Mouse (Mus musculus) midbrain, postnatal 0 days (tissue): Measurements from ENCODE around the gene Cfl2. TPM values are rescaled to one million over a fixed set of nuclear protein-coding genes. Genes with fewer than 3 reads are reported as not detected.
"Not testable (repeated sequence)": the region's sequence is repeated elsewhere in the genome, so short reads cannot be mapped to it uniquely, and the experiment has no call there.

ENCODE experiments used
- ATAC-seq: fragments of 200-750 bp; cut with Nextera tagmentation; 2 replicates; pipeline ENCODE4 v1.8.0; 2017; ENCODE audit warnings: moderate number of reproducible peaks, mild to moderate bottlenecking, moderate TSS enrichment, moderate library complexity; ENCODE audit not compliant: low FRiP score
- DNase-seq: peaks from one replicate; pipeline ENCODE4 v3.0.0-alpha.2; 2015; ENCODE audit warnings: low spot score
- H3K27ac ChIP-seq: fragments of 300-500 bp; sonication (generic); 2 replicates; pipeline ENCODE4 v1.5.1; 2014; ENCODE audit warnings: low read depth, mild to moderate bottlenecking, low read length, mixed read lengths
- H3K27me3 ChIP-seq: fragments of 300-500 bp; sonication (generic); 2 replicates; pipeline ENCODE4 v1.6.1; 2014; ENCODE audit warnings: low read length, control low read depth, mixed read lengths; ENCODE audit not compliant: insufficient read depth
- H3K36me3 ChIP-seq: fragments of 300-500 bp; sonication (generic); 2 replicates; pipeline ENCODE4 v1.6.1; 2014; ENCODE audit warnings: low read length, control low read depth, mixed read lengths; ENCODE audit not compliant: insufficient read depth
- H3K4me1 ChIP-seq: fragments of 300-500 bp; sonication (generic); 2 replicates; pipeline ENCODE4 v1.6.1; 2014; ENCODE audit warnings: mild to moderate bottlenecking, control low read depth, antibody characterized with exemption, low read length, mixed read lengths; ENCODE audit not compliant: insufficient read depth
- H3K4me2 ChIP-seq: fragments of 300-500 bp; sonication (generic); 2 replicates; pipeline ENCODE4 v1.6.1; 2014; ENCODE audit warnings: low read depth, mild to moderate bottlenecking, low read length, mixed read lengths; ENCODE audit not compliant: poor library complexity, severe bottlenecking
- H3K4me3 ChIP-seq: fragments of 300-500 bp; sonication (generic); 2 replicates; pipeline ENCODE4 v1.5.1; 2014; ENCODE audit warnings: low read depth, mild to moderate bottlenecking, low read length, moderate library complexity
- H3K9ac ChIP-seq: fragments of 300-500 bp; sonication (generic); replicated peaks from 2 replicates; pipeline ENCODE4 v1.6.1; 2014; ENCODE audit warnings: mild to moderate bottlenecking, low read length, moderate library complexity, mixed read lengths; ENCODE audit not compliant: poor library complexity, severe bottlenecking
- H3K9me3 ChIP-seq: fragments of 300-500 bp; sonication (generic); 2 replicates; pipeline ENCODE4 v1.6.1; 2016; ENCODE audit warnings: low read length, control low read depth
- CTCF ChIP-seq: IDR thresholded peaks from 2 replicates; pipeline ENCODE4 v1.5.1; 2016; ENCODE audit warnings: antibody characterized with exemption, mild to moderate bottlenecking
- WGBS: fragments of 180-500 bp; shearing (Covaris S2); extraction: QIAGEN DNeasy Blood & Tissue Kit; methylation state at CpG from one replicate; pipeline ENCODE4 v1.1.7; 2014; 5-methylcytosine and 5-hydroxymethylcytosine counted together
- polyA plus RNA-seq: library from polyadenylated mRNA; unstranded; fragments of >200 nt; fragmentation: Nextera tagmentation; extraction: Ambion mirVana; gene quantifications from 2 replicates; pipeline ENCODE4 v1.2.1, GENCODE M21; 2015
- total RNA-seq: library from RNA; depleted of rRNA; stranded (reverse); fragments of >200 nt; gene quantifications from 2 replicates; pipeline ENCODE4 v1.2.3, GENCODE M21; 2014

Cfl2 gene
- total and polyA plus RNA-seq, 2 experiments from 2014 or later = 212 to 249 TPM

DNA sequence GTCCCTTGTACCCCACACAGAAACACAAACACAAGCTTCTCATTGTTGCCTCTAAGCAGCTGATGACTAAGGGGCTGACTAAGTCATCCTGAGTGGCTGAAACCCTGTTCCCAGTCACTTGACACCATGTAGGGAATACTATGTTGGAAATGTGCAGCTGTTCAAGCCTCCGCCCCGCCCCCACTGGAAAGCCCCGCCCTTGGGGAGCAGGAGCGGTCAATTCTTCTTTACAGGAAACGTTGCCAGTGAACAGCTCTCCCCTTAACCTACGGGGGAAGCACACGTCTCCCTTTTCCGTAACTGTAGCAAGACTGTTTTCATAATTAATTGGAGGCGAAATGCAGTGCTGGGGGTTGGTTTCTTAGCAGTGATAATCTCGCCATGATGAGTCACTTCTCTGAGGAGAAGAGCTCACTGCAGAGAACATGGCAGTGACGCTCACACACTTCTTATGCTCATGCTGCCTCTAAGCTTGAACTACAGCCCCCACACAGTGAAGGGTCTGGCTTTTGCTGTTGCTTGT, 27.7 kb downstream of the Cfl2 start:
- Histone ChIP-seq H3K36me3 (no peaks in the 10 kb centered on the region), H3K27ac (no peak overlapping the region; the same call in 1 of the 2 replicates), H3K9me3 (no peaks in the 10 kb centered on the region), H3K9ac (no peak overlapping the region), H3K4me1 (no peaks in the 10 kb centered on the region), H3K4me2 (peak overlapping the region; percentile 33), H3K4me3 (peak overlapping the region; percentile 18), H3K27me3 (no peaks in the 10 kb centered on the region)
- DNase-seq (peak; percentile 71), ATAC-seq (peak; percentile 73)
- WGBS = 17% methylated on average over 11 of the region's 11 CpGs
- no peak for TF ChIP-seq CTCF

DNA sequence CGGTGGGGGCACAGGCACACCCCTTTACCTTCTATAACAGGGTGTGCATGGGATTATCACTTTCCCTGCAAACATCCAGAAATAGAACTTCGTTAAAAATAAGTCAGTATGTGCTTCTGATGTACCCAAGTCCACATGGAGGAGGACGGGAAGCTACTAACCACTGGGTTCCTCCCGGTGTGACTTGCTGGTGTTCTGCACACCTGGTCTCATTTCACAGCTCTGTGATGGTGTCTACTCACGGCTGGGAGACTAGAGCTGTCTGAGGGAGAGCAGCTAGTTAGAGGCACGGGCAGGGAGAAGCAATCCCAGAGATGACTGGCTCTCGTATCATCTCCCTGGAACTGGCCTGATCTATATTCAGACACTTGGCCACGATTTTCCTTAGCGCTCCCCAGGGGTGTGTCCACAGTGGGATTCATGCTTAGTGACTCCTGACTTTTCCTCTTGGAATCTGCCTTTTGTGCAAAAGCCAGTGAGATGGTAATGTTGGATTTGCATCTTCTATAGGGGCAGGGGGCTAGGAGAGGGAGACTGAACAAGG, 28.7 kb downstream of the Cfl2 start:
- Histone ChIP-seq H3K9me3 (no peaks in the 10 kb centered on the region), H3K4me1 (no peaks in the 10 kb centered on the region), H3K4me2 (no peak overlapping the region), H3K27me3 (no peaks in the 10 kb centered on the region), H3K4me3 (no peak overlapping the region), H3K9ac (no peak overlapping the region), H3K27ac (no peak overlapping the region), H3K36me3 (no peaks in the 10 kb centered on the region)
- no peak for TF ChIP-seq CTCF
- DNase-seq = no peak
- no peak for ATAC-seq
- 64% methylated on average over 9 of the region's 9 CpGs for WGBS

- H3K9me3 ChIP-seq, H3K9ac ChIP-seq, ATAC-seq, H3K4me1 ChIP-seq, H3K27ac ChIP-seq, H3K4me3 ChIP-seq, H3K36me3 ChIP-seq, DNase-seq, H3K27me3 ChIP-seq, H3K4me2 ChIP-seq: not testable (repeated sequence)
- WGBS = 81% methylated on average over 1 of the region's 1 CpGs
These were observed 30.8 kb downstream of the Cfl2 start for GRCm38 (mm10) chr12:54831927-54832326.

DNA sequence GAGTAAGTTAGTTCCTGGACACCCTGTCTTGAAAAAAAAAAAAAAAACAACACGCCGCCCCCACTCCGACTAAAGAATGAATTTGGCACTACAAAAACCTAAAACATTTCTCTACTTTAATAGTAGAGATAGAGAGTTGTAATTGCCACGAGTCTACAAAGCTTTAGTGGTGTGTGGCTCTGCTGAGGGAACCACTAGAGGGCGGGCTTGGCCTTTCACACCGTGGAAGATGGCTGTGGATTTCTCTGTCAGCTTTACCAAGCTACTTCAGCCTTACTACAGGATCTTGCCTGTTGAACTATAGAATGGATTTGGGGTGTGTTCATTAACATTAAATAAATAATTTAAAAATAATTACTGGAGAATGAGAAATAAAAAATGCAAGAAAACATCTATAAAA, 32.1 kb downstream of the Cfl2 start:
- Histone ChIP-seq H3K36me3 (no peaks in the 10 kb centered on the region), H3K4me2 (no peak overlapping the region), H3K27ac (no peak overlapping the region), H3K4me3 (no peak overlapping the region), H3K9ac (no peak overlapping the region), H3K4me1 (no peaks in the 10 kb centered on the region), H3K27me3 (no peaks in the 10 kb centered on the region), H3K9me3 (no peaks in the 10 kb centered on the region)
- ATAC-seq (peak; percentile 76), DNase-seq (peak; percentile 88)
- WGBS = 17% methylated on average over 6 of the region's 6 CpGs
- peak; percentile 96 for TF ChIP-seq CTCF

DNA sequence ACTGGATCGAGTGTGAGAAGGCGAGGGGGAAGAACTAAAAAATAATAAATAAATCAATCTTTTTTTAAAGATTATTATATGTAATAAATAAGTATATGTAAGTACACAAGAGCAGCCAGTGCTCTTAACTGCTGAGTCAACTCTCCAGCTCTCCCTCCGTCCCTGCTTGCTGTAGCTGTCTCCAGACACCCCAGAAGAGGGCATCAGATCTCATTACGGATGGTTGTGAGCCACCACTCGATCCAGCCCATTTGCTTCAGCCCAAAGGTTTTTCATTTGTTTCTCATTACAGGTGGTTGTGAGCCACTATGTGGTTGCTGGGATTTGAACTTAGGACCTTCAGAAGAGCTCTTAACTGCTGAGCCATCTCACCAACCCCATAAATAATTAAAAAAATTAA, 32.8 kb downstream of the Cfl2 start:
- Histone ChIP-seq H3K4me1 (no peaks in the 10 kb centered on the region), H3K4me2 (no peak overlapping the region), H3K27ac (no peak overlapping the region), H3K9me3 (no peaks in the 10 kb centered on the region), H3K4me3 (no peak overlapping the region), H3K27me3 (no peaks in the 10 kb centered on the region), H3K9ac (no peak overlapping the region), H3K36me3 (no peaks in the 10 kb centered on the region)
- no peak for DNase-seq
- peak; percentile 39 for TF ChIP-seq CTCF
- 55% methylated on average over 5 of the region's 5 CpGs for WGBS
- no peak for ATAC-seq

DNA sequence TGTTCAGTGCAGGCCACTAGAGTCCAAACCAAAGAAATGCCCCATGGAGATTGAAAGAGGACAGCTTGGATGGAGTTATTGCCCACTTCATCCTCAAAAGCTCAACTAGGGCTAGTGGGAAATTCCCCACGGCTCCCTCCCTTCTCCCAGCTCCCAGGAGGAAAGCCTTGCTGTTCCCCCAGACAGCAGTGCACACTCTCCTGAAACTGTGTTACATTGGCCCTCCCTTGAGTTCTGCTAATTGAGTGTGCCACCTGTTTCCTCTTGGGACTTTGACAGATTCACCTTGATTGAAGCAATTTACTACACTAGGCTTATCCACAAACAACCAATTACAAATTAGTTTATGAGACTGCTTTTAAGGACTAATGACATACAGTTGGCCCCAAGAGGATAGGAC, 34.6 kb downstream of the Cfl2 start:
- ATAC-seq (no peak), DNase-seq (no peak)
- Histone ChIP-seq H3K27me3 (no peaks in the 10 kb centered on the region), H3K9me3 (no peaks in the 10 kb centered on the region), H3K4me2 (no peak overlapping the region), H3K4me1 (no peaks in the 10 kb centered on the region), H3K4me3 (no peak overlapping the region), H3K36me3 (no peaks in the 10 kb centered on the region), H3K27ac (no peak overlapping the region), H3K9ac (no peak overlapping the region)
- TF ChIP-seq CTCF = no peak
- WGBS = 88% methylated on average over 1 of the region's 1 CpGs
